In genomic region chr1:33977832-33978231, GRCm38 (mm10) we compare ENCODE assay signal across 22 mouse cellular contexts.
DNase-seq lines count a peak whose midpoint lies in the region; ATAC-seq and TF ChIP-seq lines count a peak whose summit lies in the region.
"Had no signal": no experiment of that assay in that cellular context is flagged by ENCODE, and none has a peak within 500 bp of the region (broad histone marks: within the 10 kb centered on the region; RNA-seq: fewer than 3 reads in every experiment).

No protein-coding gene starts in this region.

- no peaks in the 10 kb centered on the region for H3K27me3 ChIP-seq in forebrain, embryonic 11.5 days (ENCODE audit: control insufficient read depth, insufficient read depth, low read length)
- H3K27me3 ChIP-seq in forebrain, postnatal 0 days (ENCODE audit: insufficient read depth, low read length) = no peaks in the 10 kb centered on the region
- H3K27me3 ChIP-seq: CH12.LX, Patski had no signal

- no peaks in the 10 kb centered on the region for H3K36me3 ChIP-seq in forebrain, embryonic 11.5 days (ENCODE audit: control insufficient read depth, insufficient read depth, low read length)
- H3K36me3 ChIP-seq in forebrain, postnatal 0 days (ENCODE audit: insufficient read depth) = no peaks in the 10 kb centered on the region
- H3K36me3 ChIP-seq: G1E had no signal

- no peaks in the 10 kb centered on the region for H3K4me1 ChIP-seq in forebrain, embryonic 11.5 days (replicated peaks; ENCODE audit: control insufficient read depth, insufficient read depth, low read length)
- H3K4me1 ChIP-seq in forebrain, postnatal 0 days (ENCODE audit: insufficient read depth) = no peaks in the 10 kb centered on the region

- no peak for ATAC-seq in forebrain, embryonic 11.5 days (replicated peaks; ENCODE audit: low FRiP score)
- ATAC-seq in forebrain, postnatal 0 days = no peak
- ATAC-seq in granulocyte monocyte progenitor cell, adult 5-6 weeks (replicated peaks; ENCODE audit: poor library complexity, severe bottlenecking) = peak; percentile 59
- peak; percentile 66 for ATAC-seq in megakaryocyte progenitor cell, adult 5-6 weeks (replicated peaks; ENCODE audit: poor library complexity)
- ATAC-seq: activated CD4-positive, CD25-positive, alpha-beta regulatory T cell, adult 4 months; CD4-positive, CD25-positive, alpha-beta regulatory T cell, adult 4 months; Patski had no signal

- 83% methylated on average over 6 of the region's 6 CpGs for WGBS in forebrain, embryonic 11.5 days
- WGBS in forebrain, postnatal 0 days = 86% methylated on average over 6 of the region's 6 CpGs

- no peak overlapping the region for H3K4me3 ChIP-seq in forebrain, embryonic 11.5 days (ENCODE audit: low read depth, low read length)
- H3K4me3 ChIP-seq in forebrain, postnatal 0 days (ENCODE audit: low read depth, low read length) = no peak overlapping the region

- DNase-seq in forebrain, embryonic 11.5 days (ENCODE audit: low spot score) = peak; percentile 39
- no peak for DNase-seq in forebrain, postnatal 0 days
- DNase-seq in heart, adult 11 months = peak; percentile 43
- no peak for DNase-seq in heart, postnatal 14 days
- DNase-seq in ovary, postnatal 14 days (ENCODE audit: low spot score) = no peak
- no peak for DNase-seq in spleen, postnatal 36 days (ENCODE audit: low spot score in 2 of 2)
- DNase-seq: adrenal gland, adult 2 months; adrenal gland, adult 8-10 months; adrenal gland, postnatal 10 days; adrenal gland, postnatal 14 days; adrenal gland, postnatal 25 days; adrenal gland, postnatal 36 days; B cell, adult 2 months; cerebellum, adult 11 months; cerebellum, adult 11-12 months had no signal

- no peaks in the 10 kb centered on the region for H3K9me3 ChIP-seq in forebrain, embryonic 11.5 days (ENCODE audit: control insufficient read depth, low read length)
- H3K9me3 ChIP-seq in forebrain, postnatal 0 days (ENCODE audit: low read length) = no peaks in the 10 kb centered on the region
- H3K9me3 ChIP-seq: G1E had no signal

- intact Hi-C loops in heart, postnatal 14 days (cut with DNase I) = no loop called here

- no peak for TF ChIP-seq CTCF in forebrain, postnatal 0 days (IDR thresholded peaks at IDR 0.05; ENCODE audit: low read depth)

- H3K27ac ChIP-seq in forebrain, embryonic 11.5 days (ENCODE audit: low read depth, low read length) = no peak overlapping the region
- H3K27ac ChIP-seq in forebrain, postnatal 0 days (ENCODE audit: low read depth, low read length) = no peak overlapping the region

- H3K9ac ChIP-seq in forebrain, embryonic 11.5 days (ENCODE audit: low read length) = no peak overlapping the region
- H3K9ac ChIP-seq in forebrain, postnatal 0 days = no peak overlapping the region

- no peak overlapping the region for H3K4me2 ChIP-seq in forebrain, embryonic 11.5 days (ENCODE audit: low read depth, low read length, severe bottlenecking)
- no peak overlapping the region for H3K4me2 ChIP-seq in forebrain, postnatal 0 days (ENCODE audit: low read depth)

Comparison
In these comparisons a context has a peak if more than half of its experiments do, and no peak if none do; other contexts are left out.
1. DNase-seq: peak in forebrain, embryonic 11.5 days (single experiment) and heart, adult 11 months (single experiment); none in forebrain, postnatal 0 days (single experiment), heart, postnatal 14 days (0 of 2), ovary, postnatal 14 days (single experiment) and spleen, postnatal 36 days (0 of 2).
2. ATAC-seq: peak in granulocyte monocyte progenitor cell, adult 5-6 weeks (single experiment) and megakaryocyte progenitor cell, adult 5-6 weeks (single experiment); none in forebrain, embryonic 11.5 days (single experiment) and forebrain, postnatal 0 days (single experiment).